Mouse (Mus musculus): Measurements from ENCODE around the gene Brpf3.
A peak's percentile ranks its signal among the peaks of the same experiment; 100 is the strongest.

Gene Brpf3

GRCm38 (mm10) chr17:28874216-28874615, 73.3 kb downstream of the Brpf3 start:
- no peak for DNase-seq (ENCODE audit: low spot score in 2 of 2)

GRCm38 (mm10) chr17:28874825-28875224, 73.9 kb downstream of the Brpf3 start:
- no peak for DNase-seq (ENCODE audit: low spot score in 2 of 2)

- DNase-seq (ENCODE audit: low spot score in 2 of 2): no peak
These were observed 74.4 kb downstream of the Brpf3 start for GRCm38 (mm10) chr17:28875316-28875715.

GRCm38 (mm10) chr17:28876331-28876730, 75.4 kb downstream of the Brpf3 start:
- DNase-seq (ENCODE audit: low spot score in 2 of 2): no peak

GRCm38 (mm10) chr17:28876821-28877220, 75.9 kb downstream of the Brpf3 start:
- peak in 1 of 2 experiments; percentile 39 for DNase-seq (ENCODE audit: low spot score in 2 of 2)

- peak; percentile 66 to 84 for DNase-seq (ENCODE audit: low spot score in 2 of 2)
These were observed 79.1 kb downstream of the Brpf3 start for GRCm38 (mm10) chr17:28879931-28880391.

- peak; percentile 52 to 87 for DNase-seq (ENCODE audit: low spot score in 2 of 2)
These were observed 81.4 kb downstream of the Brpf3 start for GRCm38 (mm10) chr17:28882316-28882715.

GRCm38 (mm10) chr17:28882810-28883209, 81.9 kb downstream of the Brpf3 start:
- peak in 1 of 2 experiments; percentile 45 for DNase-seq (ENCODE audit: low spot score in 2 of 2)

- no peak for DNase-seq (ENCODE audit: low spot score in 2 of 2)
These were observed 83.1 kb downstream of the Brpf3 start for GRCm38 (mm10) chr17:28883941-28884516.

GRCm38 (mm10) chr17:28885231-28885630, 84.3 kb downstream of the Brpf3 start:
- no peak for DNase-seq (ENCODE audit: low spot score in 2 of 2)

GRCm38 (mm10) chr17:28886266-28886665, 85.4 kb downstream of the Brpf3 start:
- DNase-seq (ENCODE audit: low spot score in 2 of 2): no peak

All from spleen, postnatal 10 days (tissue).